Mouse (Mus musculus): ENCODE results near the gene Gak. TPM values are rescaled to one million over a fixed set of nuclear protein-coding genes. Genes with fewer than 3 reads are reported as not detected.

Gene Gak
- polyA plus RNA-seq, 1 experiment from 2014 or later = 53.4 TPM

DNA sequence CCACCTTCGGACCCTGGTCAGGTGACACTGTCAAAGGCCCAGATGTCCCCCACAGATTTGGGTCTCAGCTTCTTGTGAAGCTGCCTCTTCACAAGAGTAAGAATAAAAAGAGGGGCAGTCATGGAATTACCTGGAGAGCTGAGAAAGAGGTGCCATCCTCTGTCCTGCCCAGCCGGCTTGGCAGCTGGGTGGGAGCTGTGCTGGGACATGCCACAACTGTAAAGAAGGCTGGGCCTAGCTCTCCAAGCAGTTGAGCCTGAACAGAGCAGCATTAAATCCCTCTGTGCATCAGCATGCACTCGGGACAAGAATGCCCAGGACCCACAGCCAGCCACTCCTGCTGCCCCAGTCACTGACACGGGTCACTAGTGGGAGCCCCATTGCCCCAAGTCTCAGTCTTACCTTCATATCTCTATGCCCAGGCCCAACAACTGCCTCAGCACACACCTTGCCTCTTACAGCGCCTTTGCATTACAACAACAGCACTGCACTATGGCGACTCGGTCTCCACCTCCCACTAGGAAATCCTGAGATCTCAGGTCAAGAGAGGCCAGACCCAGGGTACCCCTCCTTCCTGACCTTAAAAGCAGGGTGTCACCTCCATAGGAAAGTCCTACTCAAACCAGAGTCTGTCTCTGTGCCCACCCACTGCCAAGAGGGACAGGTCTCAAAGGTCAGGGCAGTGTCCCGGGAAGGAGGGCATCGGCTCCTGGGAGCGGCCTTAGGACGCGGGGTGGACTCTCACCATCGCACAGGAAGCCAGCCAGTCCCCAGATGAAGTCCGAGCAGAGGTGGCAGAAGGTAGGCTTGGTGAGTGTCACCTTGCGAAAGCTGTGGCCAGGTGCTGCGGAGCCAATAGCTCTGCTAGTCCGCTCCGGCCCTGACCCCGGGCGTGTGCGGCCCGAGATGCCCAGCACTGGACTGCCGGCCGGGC is 30.4 kb upstream of the Gak start, which contains the start of gene Idua:
Idua (plus strand) TSS at position 634 of the 934 bp plus-strand sequence.
- 13% methylated on average over 24 of the region's 24 CpGs for WGBS
- H3K4me2 ChIP-seq (ENCODE audit: low read depth) = peak within 1 kb of the TSS; percentile 80
- no peaks in the 10 kb centered on the region for H3K27me3 ChIP-seq (ENCODE audit: control insufficient read depth, insufficient read depth, low read length)
- H3K4me3 ChIP-seq (ENCODE audit: low read depth, low read length) = peak within 1 kb of the TSS; percentile 57
- DNase-seq (ENCODE audit: low spot score) (no peak), ATAC-seq (ENCODE audit: insufficient read depth, low FRiP score, low TSS enrichment) (peak; percentile 60)
- H3K4me1 ChIP-seq (ENCODE audit: control insufficient read depth, insufficient read depth, low read length) = peaks cover 7% of the 10 kb centered on the region; the same call in 1 of the 2 replicates
- H3K9me3 ChIP-seq (ENCODE audit: control insufficient read depth, low read length) = no peaks in the 10 kb centered on the region
- H3K36me3 ChIP-seq (ENCODE audit: control insufficient read depth, insufficient read depth, low read length) = 0 out of 2 replicates have a peak, but pooled peaks cover 2% of the 10 kb centered on the region
- H3K9ac ChIP-seq (ENCODE audit: low read length) = peak within 1 kb of the TSS; percentile 80
- no peak within 1 kb of the TSS for H3K27ac ChIP-seq (ENCODE audit: low read depth, low read length)

GRCm38 (mm10) chr5:108658611-108659010 is 29.1 kb upstream of the Gak start:
- DNase-seq (ENCODE audit: low spot score) (no peak), ATAC-seq (ENCODE audit: insufficient read depth, low FRiP score, low TSS enrichment) (no peak)
- Histone ChIP-seq H3K9me3 (ENCODE audit: control insufficient read depth, low read length) (no peaks in the 10 kb centered on the region), H3K9ac (ENCODE audit: low read length) (no peak overlapping the region), H3K4me2 (ENCODE audit: low read depth) (no peak overlapping the region), H3K27ac (ENCODE audit: low read depth, low read length) (no peak overlapping the region), H3K36me3 (ENCODE audit: control insufficient read depth, insufficient read depth, low read length) (0 out of 2 replicates have a peak, but pooled peaks cover 4% of the 10 kb centered on the region), H3K4me3 (ENCODE audit: low read depth, low read length) (no peak overlapping the region), H3K27me3 (ENCODE audit: control insufficient read depth, insufficient read depth, low read length) (no peaks in the 10 kb centered on the region), H3K4me1 (ENCODE audit: control insufficient read depth, insufficient read depth, low read length) (peaks cover 7% of the 10 kb centered on the region; the same call in 1 of the 2 replicates)
- 79% methylated on average over 1 of the region's 1 CpGs for WGBS

DNA sequence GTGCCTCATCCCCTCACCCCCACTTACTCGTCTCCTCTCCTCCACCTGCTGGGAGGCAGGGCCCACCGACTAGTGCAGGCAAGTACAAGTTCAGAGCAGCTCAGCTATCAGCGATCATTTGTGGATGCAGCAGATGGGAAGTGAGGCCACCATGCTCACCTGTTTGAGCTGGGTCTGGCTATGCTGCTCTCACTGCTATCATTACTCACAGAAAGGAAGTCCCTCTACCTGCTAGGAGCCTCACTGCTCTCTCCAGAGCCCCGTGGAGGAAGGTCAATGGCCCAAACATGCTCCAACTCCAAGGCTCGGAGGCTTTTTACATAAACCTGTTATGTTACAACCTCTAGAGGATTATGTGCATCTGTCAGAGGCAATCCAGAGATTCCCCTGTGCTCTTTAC is 27.9 kb upstream of the Gak start:
- no peak overlapping the region for H3K4me3 ChIP-seq (ENCODE audit: low read depth, low read length)
- 0 out of 2 replicates have a peak, but pooled peaks cover 4% of the 10 kb centered on the region for H3K36me3 ChIP-seq (ENCODE audit: control insufficient read depth, insufficient read depth, low read length)
- no peaks in the 10 kb centered on the region for H3K9me3 ChIP-seq (ENCODE audit: control insufficient read depth, low read length)
- no peak overlapping the region for H3K4me2 ChIP-seq (ENCODE audit: low read depth)
- H3K4me1 ChIP-seq (ENCODE audit: control insufficient read depth, insufficient read depth, low read length) = peaks cover 7% of the 10 kb centered on the region; the same call in 1 of the 2 replicates
- H3K27ac ChIP-seq (ENCODE audit: low read depth, low read length) = no peak overlapping the region
- no peaks in the 10 kb centered on the region for H3K27me3 ChIP-seq (ENCODE audit: control insufficient read depth, insufficient read depth, low read length)
- DNase-seq (ENCODE audit: low spot score) = no peak
- 78% methylated on average over 5 of the region's 5 CpGs for WGBS
- no peak for ATAC-seq (ENCODE audit: insufficient read depth, low FRiP score, low TSS enrichment)
- no peak overlapping the region for H3K9ac ChIP-seq (ENCODE audit: low read length)

DNA sequence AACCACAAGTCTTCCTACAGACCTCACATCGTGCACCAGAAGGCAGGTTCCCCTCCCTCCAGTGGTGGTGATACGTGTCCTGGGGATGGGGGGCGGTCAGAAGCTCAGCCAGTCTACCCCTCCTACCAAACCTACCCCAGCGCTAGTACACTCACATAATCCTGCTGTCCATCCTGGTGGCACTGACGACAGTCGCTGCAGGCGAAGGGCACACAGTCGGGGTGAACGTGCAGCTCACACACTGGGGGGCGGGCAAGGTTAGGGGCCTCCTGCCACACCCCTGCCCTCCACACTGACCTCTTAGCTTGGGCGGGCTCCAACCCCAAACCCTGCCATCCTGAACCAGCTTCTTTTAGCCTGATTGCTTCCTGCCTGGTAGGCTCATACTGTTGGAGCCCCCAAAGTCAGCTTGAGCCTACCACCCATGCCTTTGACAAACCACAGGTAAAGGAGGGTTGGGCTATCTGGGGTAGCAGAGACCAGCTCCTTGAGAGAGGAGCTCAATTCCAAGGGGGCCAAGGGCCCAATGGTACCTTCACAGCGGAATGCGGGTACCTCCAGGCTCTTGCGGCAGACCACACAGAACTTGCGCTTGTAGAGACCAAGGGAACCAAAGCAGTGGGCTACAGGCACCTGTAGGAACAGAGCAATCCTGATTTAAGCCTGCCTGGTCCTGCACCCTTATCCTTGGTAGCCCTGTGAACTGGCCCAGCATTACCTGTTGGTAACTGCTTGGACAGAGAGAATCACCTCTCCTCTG is 26.5 kb upstream of the Gak start:
- Histone ChIP-seq H3K9ac (ENCODE audit: low read length) (no peak overlapping the region), H3K27me3 (ENCODE audit: control insufficient read depth, insufficient read depth, low read length) (no peaks in the 10 kb centered on the region), H3K4me1 (ENCODE audit: control insufficient read depth, insufficient read depth, low read length) (peaks cover 7% of the 10 kb centered on the region; the same call in 1 of the 2 replicates), H3K4me2 (ENCODE audit: low read depth) (no peak overlapping the region), H3K4me3 (ENCODE audit: low read depth, low read length) (no peak overlapping the region), H3K9me3 (ENCODE audit: control insufficient read depth, low read length) (no peaks in the 10 kb centered on the region), H3K27ac (ENCODE audit: low read depth, low read length) (no peak overlapping the region), H3K36me3 (ENCODE audit: control insufficient read depth, insufficient read depth, low read length) (0 out of 2 replicates have a peak, but pooled peaks cover 4% of the 10 kb centered on the region)
- 91% methylated on average over 15 of the region's 15 CpGs for WGBS
- DNase-seq (ENCODE audit: low spot score) (no peak), ATAC-seq (ENCODE audit: insufficient read depth, low FRiP score, low TSS enrichment) (no peak)

DNA sequence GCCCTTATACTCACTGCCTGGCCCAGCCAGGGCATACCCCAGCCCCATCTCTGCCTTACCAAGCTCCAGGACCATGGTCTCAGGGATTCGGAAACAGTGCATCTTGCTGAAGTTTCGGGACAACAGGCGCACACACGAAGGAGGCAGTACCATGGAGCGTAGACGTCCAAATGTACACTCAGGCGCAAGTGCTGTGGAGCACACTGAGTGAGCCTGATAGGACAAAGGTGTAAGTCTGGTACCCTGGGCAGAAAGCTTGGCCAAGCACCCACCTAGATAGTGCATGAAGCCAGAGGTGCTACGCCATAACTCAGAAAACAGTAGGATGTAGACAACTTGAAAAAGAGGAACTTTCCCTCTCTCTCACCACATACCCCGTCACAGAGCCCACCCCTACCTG is 25.8 kb upstream of the Gak start:
- Histone ChIP-seq H3K9me3 (ENCODE audit: control insufficient read depth, low read length) (no peaks in the 10 kb centered on the region), H3K9ac (ENCODE audit: low read length) (no peak overlapping the region), H3K36me3 (ENCODE audit: control insufficient read depth, insufficient read depth, low read length) (0 out of 2 replicates have a peak, but pooled peaks cover 4% of the 10 kb centered on the region), H3K27me3 (ENCODE audit: control insufficient read depth, insufficient read depth, low read length) (no peaks in the 10 kb centered on the region), H3K4me2 (ENCODE audit: low read depth) (no peak overlapping the region), H3K4me1 (ENCODE audit: control insufficient read depth, insufficient read depth, low read length) (peaks cover 7% of the 10 kb centered on the region; the same call in 1 of the 2 replicates), H3K27ac (ENCODE audit: low read depth, low read length) (no peak overlapping the region), H3K4me3 (ENCODE audit: low read depth, low read length) (no peak overlapping the region)
- no peak for ATAC-seq (ENCODE audit: insufficient read depth, low FRiP score, low TSS enrichment)
- 94% methylated on average over 9 of the region's 9 CpGs for WGBS
- DNase-seq (ENCODE audit: low spot score) = no peak

- 0 out of 2 replicates have a peak, but pooled peaks cover 3% of the 10 kb centered on the region for H3K4me1 ChIP-seq (ENCODE audit: control insufficient read depth, insufficient read depth, low read length)
- H3K27ac ChIP-seq (ENCODE audit: low read depth, low read length) = no peak overlapping the region
- peaks cover 4% of the 10 kb centered on the region; the same call in 1 of the 2 replicates for H3K36me3 ChIP-seq (ENCODE audit: control insufficient read depth, insufficient read depth, low read length)
- DNase-seq (ENCODE audit: low spot score) (no peak), ATAC-seq (ENCODE audit: insufficient read depth, low FRiP score, low TSS enrichment) (no peak)
- H3K9ac ChIP-seq (ENCODE audit: low read length) = no peak overlapping the region
- H3K4me3 ChIP-seq (ENCODE audit: low read depth, low read length) = no peak overlapping the region
- H3K4me2 ChIP-seq (ENCODE audit: low read depth) = no peak overlapping the region
- WGBS = 94% methylated on average over 10 of the region's 10 CpGs
- H3K9me3 ChIP-seq (ENCODE audit: control insufficient read depth, low read length) = no peaks in the 10 kb centered on the region
- no peaks in the 10 kb centered on the region for H3K27me3 ChIP-seq (ENCODE audit: control insufficient read depth, insufficient read depth, low read length)
Measured at GRCm38 (mm10) chr5:108654444-108654990, 25.0 kb upstream of the Gak start.

GRCm38 (mm10) chr5:108653341-108653740 is 23.8 kb upstream of the Gak start:
- Histone ChIP-seq H3K9me3 (ENCODE audit: control insufficient read depth, low read length) (no peaks in the 10 kb centered on the region), H3K9ac (ENCODE audit: low read length) (no peak overlapping the region), H3K36me3 (ENCODE audit: control insufficient read depth, insufficient read depth, low read length) (peaks cover 4% of the 10 kb centered on the region; the same call in 1 of the 2 replicates), H3K4me1 (ENCODE audit: control insufficient read depth, insufficient read depth, low read length) (no peaks in the 10 kb centered on the region), H3K4me3 (ENCODE audit: low read depth, low read length) (no peak overlapping the region), H3K4me2 (ENCODE audit: low read depth) (no peak overlapping the region), H3K27ac (ENCODE audit: low read depth, low read length) (no peak overlapping the region), H3K27me3 (ENCODE audit: control insufficient read depth, insufficient read depth, low read length) (no peaks in the 10 kb centered on the region)
- no peak for ATAC-seq (ENCODE audit: insufficient read depth, low FRiP score, low TSS enrichment)
- no peak for DNase-seq (ENCODE audit: low spot score)
- 91% methylated on average over 6 of the region's 6 CpGs for WGBS

GRCm38 (mm10) chr5:108651823-108652222 is 22.3 kb upstream of the Gak start:
- H3K9ac ChIP-seq (ENCODE audit: low read length) = no peak overlapping the region
- H3K4me1 ChIP-seq (ENCODE audit: control insufficient read depth, insufficient read depth, low read length) = no peaks in the 10 kb centered on the region
- peak; percentile 29 for DNase-seq (ENCODE audit: low spot score)
- no peak overlapping the region for H3K4me3 ChIP-seq (ENCODE audit: low read depth, low read length)
- no peak overlapping the region for H3K27ac ChIP-seq (ENCODE audit: low read depth, low read length)
- H3K36me3 ChIP-seq (ENCODE audit: control insufficient read depth, insufficient read depth, low read length) = peaks cover 6% of the 10 kb centered on the region; the same call in 1 of the 2 replicates
- 57% methylated on average over 1 of the region's 1 CpGs for WGBS
- H3K9me3 ChIP-seq (ENCODE audit: control insufficient read depth, low read length) = no peaks in the 10 kb centered on the region
- no peaks in the 10 kb centered on the region for H3K27me3 ChIP-seq (ENCODE audit: control insufficient read depth, insufficient read depth, low read length)
- H3K4me2 ChIP-seq (ENCODE audit: low read depth) = no peak overlapping the region
- peak; percentile 62; the same call in 1 of the 2 replicates for ATAC-seq (ENCODE audit: insufficient read depth, low FRiP score, low TSS enrichment)
